Mouse (Mus musculus): ENCODE results near the gene Usp2.

Usp2 gene

GRCm38 (mm10) chr9:44047071-44047470 is 19.8 kb upstream of the Usp2 start:
- no peak for DNase-seq

- peak; percentile 94 for DNase-seq
Measured at GRCm38 (mm10) chr9:44047571-44048490, 19.0 kb upstream of the Usp2 start.

- no peak for DNase-seq
Measured at GRCm38 (mm10) chr9:44048541-44049380, 18.1 kb upstream of the Usp2 start.

GRCm38 (mm10) chr9:44049381-44050165 is 17.2 kb upstream of the Usp2 start:
- DNase-seq, result peak; percentile 95

- DNase-seq, result no peak
Measured at GRCm38 (mm10) chr9:44052855-44053254, 14.0 kb upstream of the Usp2 start.

GRCm38 (mm10) chr9:44053936-44054335 is 12.9 kb upstream of the Usp2 start:
- DNase-seq, result no peak

GRCm38 (mm10) chr9:44058606-44059005 is 8.2 kb upstream of the Usp2 start:
- no peak for DNase-seq

GRCm38 (mm10) chr9:44065177-44065576 is 1.6 kb upstream of the Usp2 start:
- no peak for DNase-seq

- no peak for DNase-seq
Measured at GRCm38 (mm10) chr9:44067241-44067959, 579 bp downstream of the Usp2 start.

- no peak for DNase-seq
Measured at GRCm38 (mm10) chr9:44067960-44068330, 1.1 kb downstream of the Usp2 start.

GRCm38 (mm10) chr9:44069252-44069651 is 2.4 kb downstream of the Usp2 start:
- DNase-seq, result no peak

GRCm38 (mm10) chr9:44070113-44070843 is 3.5 kb downstream of the Usp2 start:
- DNase-seq, result no peak

- no peak for DNase-seq
Measured at GRCm38 (mm10) chr9:44070844-44071231, 4.0 kb downstream of the Usp2 start.

- DNase-seq, result peak; percentile 25
Measured at GRCm38 (mm10) chr9:44071914-44072598, 5.2 kb downstream of the Usp2 start.

- peak; percentile 46 for DNase-seq
Measured at GRCm38 (mm10) chr9:44072599-44072915, 5.7 kb downstream of the Usp2 start.

GRCm38 (mm10) chr9:44073115-44073514 is 6.3 kb downstream of the Usp2 start:
- no peak for DNase-seq

- DNase-seq, result peak; percentile 54
Measured at GRCm38 (mm10) chr9:44074395-44075275, 7.8 kb downstream of the Usp2 start.

- peak; percentile 54 for DNase-seq
Measured at GRCm38 (mm10) chr9:44075276-44075995, 8.6 kb downstream of the Usp2 start.

Data from kidney, adult 11 months (tissue).